ENCODE assay signal across 9 mouse cellular contexts in the genomic region with DNA sequence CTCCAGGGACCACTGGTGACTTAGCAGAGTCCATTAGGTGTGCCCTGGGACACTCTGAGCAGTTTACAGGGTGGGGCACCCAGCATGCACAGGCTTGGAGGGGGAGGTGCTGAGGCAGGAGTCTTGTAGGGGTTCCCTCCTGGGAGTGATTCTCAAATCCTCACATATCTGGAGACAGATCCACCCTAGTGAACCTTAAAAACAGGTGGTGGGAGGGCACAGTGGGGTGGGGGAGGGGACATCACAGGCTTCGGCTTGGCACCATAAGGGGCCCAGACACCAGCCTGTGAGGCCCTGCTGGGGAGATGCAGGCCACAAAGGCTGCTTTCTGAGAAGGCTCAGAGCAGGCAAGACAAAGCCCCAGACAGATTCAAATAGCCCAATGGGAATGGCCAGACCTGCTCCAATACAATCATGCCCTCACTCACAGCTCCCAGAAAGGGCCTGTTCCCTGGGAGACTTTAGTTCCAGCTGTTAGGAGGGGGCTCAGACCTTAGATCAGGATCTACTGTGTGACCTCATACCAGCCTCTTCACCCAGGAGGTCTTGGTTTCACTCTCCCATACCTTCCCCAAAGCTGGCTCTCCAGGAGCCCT. TPM values are rescaled to one million over a fixed set of nuclear protein-coding genes. Genes with fewer than 3 reads are reported as not detected.
DNase-seq lines count a peak whose midpoint lies in the region; ATAC-seq and TF ChIP-seq lines count a peak whose summit lies in the region.
"Had no signal": no experiment of that assay in that cellular context is flagged by ENCODE, and none has a peak within 500 bp of the region (broad histone marks: within the 10 kb centered on the region; RNA-seq: fewer than 3 reads in every experiment).

No protein-coding gene starts in this region.

- no peak for DNase-seq in lung, postnatal 0 days (ENCODE audit: low spot score)
- DNase-seq in lung, postnatal 10 days: no peak
- DNase-seq in liver, embryonic 14.5 days (ENCODE audit: low read depth in 3 of 3, low spot score in 3 of 3): no peak
- peak; percentile 42 for DNase-seq in stomach, postnatal 0 days (ENCODE audit: low spot score)
- DNase-seq in left cerebral cortex, postnatal 4 days: no peak
- no peak for DNase-seq in urinary bladder, postnatal 36 days (ENCODE audit: low spot score in 2 of 2)
- DNase-seq in gastrocnemius, postnatal 10 days: no peak

- intact Hi-C loops in left cerebral cortex, postnatal 4 days (cut with DNase I): no loop called here

- WGBS in lung, postnatal 0 days: 60% methylated on average over 1 of the region's 1 CpGs
- WGBS in forebrain, embryonic 12.5 days: 0% methylated on average over 1 of the region's 1 CpGs
- WGBS in liver, embryonic 14.5 days (ENCODE audit: insufficient replicate concordance): 13% methylated on average over 1 of the region's 1 CpGs
- 52% methylated on average over 1 of the region's 1 CpGs for WGBS in stomach, postnatal 0 days

- no peak for TF ChIP-seq CTCF in lung, postnatal 0 days (IDR thresholded peaks at IDR 0.05)
- TF ChIP-seq CTCF in liver, embryonic 14.5 days (IDR thresholded peaks at IDR 0.05; ENCODE audit: low read depth): no peak
- TF ChIP-seq CTCF in stomach, postnatal 0 days (IDR thresholded peaks at IDR 0.05; ENCODE audit: low read depth): no peak

- ATAC-seq in lung, postnatal 0 days: peak; percentile 33; the same call in 1 of the 2 replicates
- peak; percentile 68 for ATAC-seq in forebrain, embryonic 12.5 days (ENCODE audit: low FRiP score)
- ATAC-seq in liver, embryonic 14.5 days (ENCODE audit: insufficient read depth): peak; percentile 52
- peak; percentile 64 for ATAC-seq in stomach, postnatal 0 days (ENCODE audit: low FRiP score, low TSS enrichment)

- no peaks in the 10 kb centered on the region for H3K27me3 ChIP-seq in lung, postnatal 0 days (replicated peaks; ENCODE audit: insufficient read depth, low read length)
- no peaks in the 10 kb centered on the region for H3K27me3 ChIP-seq in forebrain, embryonic 12.5 days
- H3K27me3 ChIP-seq in liver, embryonic 14.5 days (ENCODE audit: control insufficient read depth, insufficient read depth, low read length): no peaks in the 10 kb centered on the region
- H3K27me3 ChIP-seq in stomach, postnatal 0 days (ENCODE audit: control insufficient read depth, insufficient read depth, low read length): no peaks in the 10 kb centered on the region

- H3K27ac ChIP-seq in lung, postnatal 0 days (ENCODE audit: low read length): no peak overlapping the region
- H3K27ac ChIP-seq in forebrain, embryonic 12.5 days: peak overlapping the region; percentile 88
- H3K27ac ChIP-seq in liver, embryonic 14.5 days: no peak overlapping the region
- H3K27ac ChIP-seq in stomach, postnatal 0 days (replicated peaks): peak overlapping the region; percentile 63

- TF ChIP-seq EP300 in lung, postnatal 0 days (IDR thresholded peaks at IDR 0.05): no peak
- TF ChIP-seq EP300 in liver, embryonic 14.5 days (IDR thresholded peaks at IDR 0.05; ENCODE audit: low read depth): no peak
- no peak for TF ChIP-seq EP300 in stomach, postnatal 0 days (optimal IDR thresholded peaks at IDR 0.05)

- no peak overlapping the region for H3K4me3 ChIP-seq in lung, postnatal 0 days (ENCODE audit: low read depth, low read length)
- H3K4me3 ChIP-seq in forebrain, embryonic 12.5 days (replicated peaks): no peak overlapping the region
- no peak overlapping the region for H3K4me3 ChIP-seq in liver, embryonic 14.5 days (ENCODE audit: insufficient read depth in 1 of 2, low read depth in 2 of 2, low read length in 2 of 2)
- H3K4me3 ChIP-seq in stomach, postnatal 0 days (ENCODE audit: low read depth, low read length): no peak overlapping the region

- H3K9ac ChIP-seq in lung, postnatal 0 days (replicated peaks; ENCODE audit: low read depth): no peak overlapping the region
- H3K9ac ChIP-seq in forebrain, embryonic 12.5 days: peak overlapping the region; percentile 44
- no peak overlapping the region for H3K9ac ChIP-seq in liver, embryonic 14.5 days (replicated peaks)
- H3K9ac ChIP-seq in stomach, postnatal 0 days (ENCODE audit: low read length): 0 out of 2 replicates have a peak overlapping the region, but pooled peaks have one; percentile 23

- no peaks in the 10 kb centered on the region for H3K36me3 ChIP-seq in lung, postnatal 0 days (ENCODE audit: insufficient read depth, low read length)
- no peaks in the 10 kb centered on the region for H3K36me3 ChIP-seq in forebrain, embryonic 12.5 days (replicated peaks)
- no peaks in the 10 kb centered on the region for H3K36me3 ChIP-seq in liver, embryonic 14.5 days (replicated peaks; ENCODE audit: control insufficient read depth, insufficient read depth, low read depth)
- no peaks in the 10 kb centered on the region for H3K36me3 ChIP-seq in stomach, postnatal 0 days (ENCODE audit: control insufficient read depth, insufficient read depth, low read length)

- H3K4me2 ChIP-seq in lung, postnatal 0 days (replicated peaks; ENCODE audit: low read depth, low read length): no peak overlapping the region
- H3K4me2 ChIP-seq in forebrain, embryonic 12.5 days: peak overlapping the region; percentile 13
- H3K4me2 ChIP-seq in liver, embryonic 14.5 days (ENCODE audit: low read depth): no peak overlapping the region
- no peak overlapping the region for H3K4me2 ChIP-seq in stomach, postnatal 0 days (replicated peaks; ENCODE audit: low read depth)

- H3K9me3 ChIP-seq in lung, postnatal 0 days (ENCODE audit: low read length): no peaks in the 10 kb centered on the region
- no peaks in the 10 kb centered on the region for H3K9me3 ChIP-seq in forebrain, embryonic 12.5 days
- no peaks in the 10 kb centered on the region for H3K9me3 ChIP-seq in liver, embryonic 14.5 days (ENCODE audit: control insufficient read depth, low read length)
- H3K9me3 ChIP-seq in stomach, postnatal 0 days (ENCODE audit: control insufficient read depth, low read length): no peaks in the 10 kb centered on the region

- peaks cover 12% of the 10 kb centered on the region; the same call in 1 of the 2 replicates for H3K4me1 ChIP-seq in lung, postnatal 0 days (ENCODE audit: insufficient read depth, low read depth, low read length)
- peaks cover 73% of the 10 kb centered on the region for H3K4me1 ChIP-seq in forebrain, embryonic 12.5 days
- H3K4me1 ChIP-seq in liver, embryonic 14.5 days (replicated peaks; ENCODE audit: control insufficient read depth in 2 of 2, insufficient read depth in 2 of 2, low read length in 1 of 2): peaks cover 0 to 25% of the 10 kb centered on the region in 2 experiments; a peak in 3 of 4 replicates
- peaks cover 10% of the 10 kb centered on the region for H3K4me1 ChIP-seq in stomach, postnatal 0 days (replicated peaks; ENCODE audit: control insufficient read depth, insufficient read depth)

RNA-seq across cellular contexts. Expression of gene Itpk1, which starts 6.5 kb away (rescaled TPM):
- 9.7 and 10.9 TPM in 2 replicates for polyA plus RNA-seq in lung, postnatal 0 days (2015; fragmentation: Nextera tagmentation; extraction: Ambion mirVana)
- polyA plus RNA-seq in forebrain, embryonic 12.5 days (2016; fragmentation: Nextera tagmentation; extraction: Ambion mirVana): 22.5 and 23.1 TPM in 2 replicates
- 2.0 and 2.3 TPM in 2 replicates for polyA plus RNA-seq in liver, embryonic 14.5 days (2012; rRNA removed)
- polyA plus RNA-seq in liver, embryonic 14.5 days (2014; fragmentation: Nextera tagmentation; extraction: Ambion mirVana): 2.4 TPM in 2 replicates
- 21.5 and 26.7 TPM in 2 replicates for polyA plus RNA-seq in stomach, postnatal 0 days (2015; fragmentation: Nextera tagmentation; extraction: Ambion mirVana)
- total RNA-seq in left cerebral cortex, postnatal 4 days (2021): 10 to 100 TPM; 80.2 to 88.1 TPM
- total RNA-seq in gastrocnemius, postnatal 10 days (2021): 1 to 10 TPM; 5.6 to 6.0 TPM

RNA-seq across cellular contexts. Expression of gene Moap1, which starts 45.3 kb away (rescaled TPM):
- polyA plus RNA-seq in lung, postnatal 0 days (2015; fragmentation: Nextera tagmentation; extraction: Ambion mirVana): 9.7 and 10.1 TPM in 2 replicates
- 30.1 and 33.4 TPM in 2 replicates for polyA plus RNA-seq in forebrain, embryonic 12.5 days (2016; fragmentation: Nextera tagmentation; extraction: Ambion mirVana)
- 1.1 and 1.8 TPM in 2 replicates for polyA plus RNA-seq in liver, embryonic 14.5 days (2012; rRNA removed)
- 5.6 and 6.7 TPM in 2 replicates for polyA plus RNA-seq in liver, embryonic 14.5 days (2014; fragmentation: Nextera tagmentation; extraction: Ambion mirVana)
- polyA plus RNA-seq in stomach, postnatal 0 days (2015; fragmentation: Nextera tagmentation; extraction: Ambion mirVana): 8.1 and 9.5 TPM in 2 replicates
- 10 to 100 TPM; 28.3 to 30.3 TPM for total RNA-seq in left cerebral cortex, postnatal 4 days (2021)
- total RNA-seq in gastrocnemius, postnatal 10 days (2021): 1 to 10 TPM; 6.4 to 6.8 TPM

RNA-seq across cellular contexts. Expression of gene Tmem251, which starts 45.4 kb away (rescaled TPM):
- 9.9 and 12.5 TPM in 2 replicates for polyA plus RNA-seq in lung, postnatal 0 days (2015; fragmentation: Nextera tagmentation; extraction: Ambion mirVana)
- 12.0 and 12.4 TPM in 2 replicates for polyA plus RNA-seq in forebrain, embryonic 12.5 days (2016; fragmentation: Nextera tagmentation; extraction: Ambion mirVana)
- 2.0 TPM in 2 replicates for polyA plus RNA-seq in liver, embryonic 14.5 days (2012; rRNA removed)
- 6.6 and 6.7 TPM in 2 replicates for polyA plus RNA-seq in liver, embryonic 14.5 days (2014; fragmentation: Nextera tagmentation; extraction: Ambion mirVana)
- 10.5 and 10.9 TPM in 2 replicates for polyA plus RNA-seq in stomach, postnatal 0 days (2015; fragmentation: Nextera tagmentation; extraction: Ambion mirVana)
- 1 to 10 TPM; 5.3 to 6.0 TPM for total RNA-seq in left cerebral cortex, postnatal 4 days (2021)
- total RNA-seq in gastrocnemius, postnatal 10 days (2021): 1 to 10 TPM; 2.3 to 2.7 TPM

RNA-seq across cellular contexts. Expression of gene Gm28051, which starts 59.4 kb away (rescaled TPM):
- not detected in 2 replicates for polyA plus RNA-seq in lung, postnatal 0 days (2015; fragmentation: Nextera tagmentation; extraction: Ambion mirVana)
- polyA plus RNA-seq in forebrain, embryonic 12.5 days (2016; fragmentation: Nextera tagmentation; extraction: Ambion mirVana): not detected in 2 replicates
- polyA plus RNA-seq in liver, embryonic 14.5 days (2012; rRNA removed): not detected in 2 replicates
- polyA plus RNA-seq in liver, embryonic 14.5 days (2014; fragmentation: Nextera tagmentation; extraction: Ambion mirVana): not detected in 2 replicates
- polyA plus RNA-seq in stomach, postnatal 0 days (2015; fragmentation: Nextera tagmentation; extraction: Ambion mirVana): not detected in 2 replicates
- total RNA-seq in left cerebral cortex, postnatal 4 days (2021): not detected
- not detected for total RNA-seq in gastrocnemius, postnatal 10 days (2021)
- polyA plus RNA-seq: large intestine, adult 2 months had no signal

RNA-seq across cellular contexts. Expression of gene Gon7, which starts 59.4 kb away (rescaled TPM):
- polyA plus RNA-seq in lung, postnatal 0 days (2015; fragmentation: Nextera tagmentation; extraction: Ambion mirVana): 15.1 and 17.6 TPM in 2 replicates
- 48.4 and 49.3 TPM in 2 replicates for polyA plus RNA-seq in forebrain, embryonic 12.5 days (2016; fragmentation: Nextera tagmentation; extraction: Ambion mirVana)
- polyA plus RNA-seq in liver, embryonic 14.5 days (2012; rRNA removed): 4.0 and 6.9 TPM in 2 replicates
- 9.3 and 10.8 TPM in 2 replicates for polyA plus RNA-seq in liver, embryonic 14.5 days (2014; fragmentation: Nextera tagmentation; extraction: Ambion mirVana)
- polyA plus RNA-seq in stomach, postnatal 0 days (2015; fragmentation: Nextera tagmentation; extraction: Ambion mirVana): 13.6 and 14.7 TPM in 2 replicates
- 10 to 100 TPM; 20.4 to 21.5 TPM for total RNA-seq in left cerebral cortex, postnatal 4 days (2021)
- total RNA-seq in gastrocnemius, postnatal 10 days (2021): 1 to 10 TPM; 6.7 to 7.4 TPM

Comparison
In these comparisons a context has a peak if more than half of its experiments do, and no peak if none do; other contexts are left out.
1. H3K27ac ChIP-seq: peak in forebrain, embryonic 12.5 days (single experiment) and stomach, postnatal 0 days (single experiment); none in lung, postnatal 0 days (single experiment) and liver, embryonic 14.5 days (single experiment).
2. H3K9ac ChIP-seq: peak in forebrain, embryonic 12.5 days (single experiment) and stomach, postnatal 0 days (single experiment); none in lung, postnatal 0 days (single experiment) and liver, embryonic 14.5 days (single experiment).
3. Peak in every context shown above with its lines, with median percentiles within 50 percentile points of each other: ATAC-seq.